Comparison of ENCODE assay signal across 8 mouse cellular contexts in genomic region chr1:184748692-184749152, GRCm38 (mm10). TPM values are rescaled to one million over a fixed set of nuclear protein-coding genes. Genes with fewer than 3 reads are reported as not detected.
DNase-seq lines count a peak whose midpoint lies in the region; ATAC-seq and TF ChIP-seq lines count a peak whose summit lies in the region.

No protein-coding gene starts in this region.

- no peak for ATAC-seq in forebrain, postnatal 0 days
- no peak for ATAC-seq in forebrain, embryonic 13.5 days
- no peak for ATAC-seq in midbrain, embryonic 15.5 days (replicated peaks)
- ATAC-seq in midbrain, embryonic 16.5 days: no peak

- no peaks in the 10 kb centered on the region for H3K36me3 ChIP-seq in forebrain, postnatal 0 days (ENCODE audit: insufficient read depth)
- no peaks in the 10 kb centered on the region for H3K36me3 ChIP-seq in forebrain, embryonic 13.5 days (ENCODE audit: poor library complexity, severe bottlenecking)
- H3K36me3 ChIP-seq in midbrain, embryonic 15.5 days (replicated peaks): no peaks in the 10 kb centered on the region
- no peaks in the 10 kb centered on the region for H3K36me3 ChIP-seq in midbrain, embryonic 16.5 days (ENCODE audit: control insufficient read depth, insufficient read depth, low read length)

- H3K27ac ChIP-seq in forebrain, postnatal 0 days (ENCODE audit: low read depth, low read length): no peak overlapping the region
- no peak overlapping the region for H3K27ac ChIP-seq in forebrain, embryonic 13.5 days
- H3K27ac ChIP-seq in midbrain, embryonic 15.5 days: no peak overlapping the region
- H3K27ac ChIP-seq in midbrain, embryonic 16.5 days (ENCODE audit: low read length): no peak overlapping the region

- 34% methylated on average over 14 of the region's 14 CpGs for WGBS in forebrain, postnatal 0 days
- WGBS in forebrain, embryonic 13.5 days: 64% methylated on average over 14 of the region's 14 CpGs
- 63% methylated on average over 14 of the region's 14 CpGs for WGBS in midbrain, embryonic 15.5 days
- 67% methylated on average over 14 of the region's 14 CpGs for WGBS in midbrain, embryonic 16.5 days

- no peaks in the 10 kb centered on the region for H3K4me1 ChIP-seq in forebrain, postnatal 0 days (ENCODE audit: insufficient read depth)
- 0 out of 2 replicates have a peak, but pooled peaks cover 3% of the 10 kb centered on the region for H3K4me1 ChIP-seq in forebrain, embryonic 13.5 days
- H3K4me1 ChIP-seq in midbrain, embryonic 15.5 days: no peaks in the 10 kb centered on the region
- no peaks in the 10 kb centered on the region for H3K4me1 ChIP-seq in midbrain, embryonic 16.5 days (ENCODE audit: control insufficient read depth, insufficient read depth, low read length)

- no peak for TF ChIP-seq CTCF in forebrain, postnatal 0 days (IDR thresholded peaks at IDR 0.05; ENCODE audit: low read depth)

- H3K9me3 ChIP-seq in forebrain, postnatal 0 days (ENCODE audit: low read length): no peaks in the 10 kb centered on the region
- H3K9me3 ChIP-seq in forebrain, embryonic 13.5 days (replicated peaks): no peaks in the 10 kb centered on the region
- H3K9me3 ChIP-seq in midbrain, embryonic 15.5 days: no peaks in the 10 kb centered on the region
- no peaks in the 10 kb centered on the region for H3K9me3 ChIP-seq in midbrain, embryonic 16.5 days (replicated peaks; ENCODE audit: control insufficient read depth, low read length, poor library complexity, severe bottlenecking)

- DNase-seq in forebrain, postnatal 0 days: no peak
- DNase-seq in gastrocnemius, adult 18-20 months (ENCODE audit: low spot score): peak; percentile 71
- DNase-seq in kidney, adult 11 months: peak; percentile 76
- DNase-seq in lung, postnatal 25 days (ENCODE audit: low spot score): peak; percentile 83
- DNase-seq in frontal cortex, adult 2 months (ENCODE audit: extremely low spot score in 1 of 2, low spot score in 1 of 2): no peak

- H3K27me3 ChIP-seq in forebrain, postnatal 0 days (ENCODE audit: insufficient read depth, low read length): no peaks in the 10 kb centered on the region
- no peaks in the 10 kb centered on the region for H3K27me3 ChIP-seq in forebrain, embryonic 13.5 days
- H3K27me3 ChIP-seq in midbrain, embryonic 15.5 days (replicated peaks): no peaks in the 10 kb centered on the region
- H3K27me3 ChIP-seq in midbrain, embryonic 16.5 days (ENCODE audit: control insufficient read depth, insufficient read depth, low read depth, low read length): no peaks in the 10 kb centered on the region

- H3K4me3 ChIP-seq in forebrain, postnatal 0 days (ENCODE audit: low read depth, low read length): no peak overlapping the region
- no peak overlapping the region for H3K4me3 ChIP-seq in forebrain, embryonic 13.5 days
- H3K4me3 ChIP-seq in midbrain, embryonic 15.5 days: no peak overlapping the region
- no peak overlapping the region for H3K4me3 ChIP-seq in midbrain, embryonic 16.5 days (ENCODE audit: low read depth, low read length)

- no peak overlapping the region for H3K9ac ChIP-seq in forebrain, postnatal 0 days
- H3K9ac ChIP-seq in forebrain, embryonic 13.5 days: no peak overlapping the region
- H3K9ac ChIP-seq in midbrain, embryonic 15.5 days: no peak overlapping the region
- H3K9ac ChIP-seq in midbrain, embryonic 16.5 days (ENCODE audit: low read depth, low read length): no peak overlapping the region

- 0 out of 2 replicates have a peak overlapping the region, but pooled peaks have one; percentile 21 for H3K4me2 ChIP-seq in forebrain, postnatal 0 days (ENCODE audit: low read depth)
- H3K4me2 ChIP-seq in forebrain, embryonic 13.5 days: no peak overlapping the region
- no peak overlapping the region for H3K4me2 ChIP-seq in midbrain, embryonic 15.5 days
- no peak overlapping the region for H3K4me2 ChIP-seq in midbrain, embryonic 16.5 days (ENCODE audit: low read length)

RNA-seq across cellular contexts. Expression of gene Hlx, which starts 16.3 kb away (rescaled TPM):
- 1.2 and 2.8 TPM in 2 replicates for total RNA-seq in forebrain, postnatal 0 days (2014; rRNA removed)
- 1.6 and 2.4 TPM in 2 replicates for polyA plus RNA-seq in forebrain, postnatal 0 days (2015; fragmentation: Nextera tagmentation; extraction: Ambion mirVana)
- polyA plus RNA-seq in forebrain, embryonic 13.5 days (2015; fragmentation: Nextera tagmentation; extraction: Ambion mirVana): 1.5 and 1.7 TPM in 2 replicates
- 1 to 10 TPM; 3.2 to 6.8 TPM for total RNA-seq in gastrocnemius, adult 18-20 months (2021)
- 0.76 and 0.96 TPM in 2 replicates for polyA plus RNA-seq in frontal cortex, adult 2 months (2012; rRNA removed)
- polyA plus RNA-seq in midbrain, embryonic 15.5 days (2015; fragmentation: Nextera tagmentation; extraction: Ambion mirVana): 1.7 and 2.2 TPM in 2 replicates
- polyA plus RNA-seq in midbrain, embryonic 16.5 days (2015; fragmentation: Nextera tagmentation; extraction: Ambion mirVana): 1.1 and 1.2 TPM in 2 replicates

Comparison
In these comparisons a context has a peak if more than half of its experiments do, and no peak if none do; other contexts are left out.
1. DNase-seq: peak in gastrocnemius, adult 18-20 months (single experiment), kidney, adult 11 months (single experiment) and lung, postnatal 25 days (single experiment); none in forebrain, postnatal 0 days (single experiment) and frontal cortex, adult 2 months (0 of 2).